Mouse (Mus musculus) embryonic fibroblast, embryonic 13.5 days (primary cell): ENCODE results near the gene Rpl13a.

Experiments used
- CTCF ChIP-seq: IDR thresholded peaks from 2 replicates; pipeline ENCODE4 v1.5.1; 2011; ENCODE audit warnings: mild to moderate bottlenecking, control low read depth, low read length, moderate library complexity, borderline replicate concordance; ENCODE audit not compliant: insufficient read depth
- POLR2A ChIP-seq: IDR thresholded peaks from 2 replicates; pipeline ENCODE4 v1.6.1; 2011; ENCODE audit warnings: low read depth, mild to moderate bottlenecking, control low read depth, low read length, moderate library complexity

DNA sequence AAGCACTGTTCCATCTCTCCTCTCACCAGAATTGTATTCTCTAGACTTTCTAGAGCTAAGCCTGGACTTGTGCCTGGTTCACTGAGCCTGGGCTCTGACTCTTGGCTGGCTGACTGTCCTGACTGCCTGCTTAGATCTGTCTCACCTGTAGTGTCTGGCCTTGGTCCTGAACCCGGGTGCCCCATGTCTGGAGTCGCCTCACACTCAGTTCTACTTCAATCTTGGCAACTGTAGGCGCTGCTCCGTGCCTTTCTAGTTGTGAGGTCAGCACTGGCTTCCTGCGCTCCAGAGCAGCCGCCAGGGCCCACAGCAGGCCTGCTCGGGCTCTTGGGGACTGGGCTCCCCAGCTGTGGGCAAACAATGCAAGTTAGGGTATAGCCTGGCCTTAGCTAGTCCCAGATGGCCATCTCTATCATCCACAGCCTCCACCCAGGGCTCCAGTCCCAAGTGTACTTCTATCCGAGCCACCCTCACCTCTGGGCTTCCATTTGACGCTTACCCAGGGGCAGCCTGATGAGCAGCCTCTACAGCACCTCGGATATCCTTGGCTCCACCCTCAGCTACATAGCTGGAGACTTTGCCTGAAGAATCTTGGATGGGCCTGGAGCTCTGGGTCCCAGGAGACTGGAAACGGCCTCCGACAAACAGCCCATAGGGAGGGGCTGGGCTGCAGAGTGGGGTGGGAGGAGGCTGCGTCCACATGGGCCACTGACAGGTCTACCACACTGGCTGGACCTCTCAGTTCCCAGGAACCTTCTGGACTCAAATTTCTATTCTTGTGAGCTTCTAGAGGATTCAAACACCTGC lies 16.0 kb upstream of the Rpl13a start:
- TF ChIP-seq CTCF (no peak), POLR2A (no peak)
